Mouse (Mus musculus) natural killer cell, adult 2 months (primary cell): ENCODE data around the gene Chst5.
"Not testable (repeated sequence)": the region's sequence is repeated elsewhere in the genome, so short reads cannot be mapped to it uniquely, and the experiment has no call there.

Source experiments
- DNase-seq, 2 experiments: peaks; one replicate each; pipeline ENCODE4 v3.0.0; 2022; ENCODE audit warnings: low spot score in 2 of 2

The Chst5 gene

DNA sequence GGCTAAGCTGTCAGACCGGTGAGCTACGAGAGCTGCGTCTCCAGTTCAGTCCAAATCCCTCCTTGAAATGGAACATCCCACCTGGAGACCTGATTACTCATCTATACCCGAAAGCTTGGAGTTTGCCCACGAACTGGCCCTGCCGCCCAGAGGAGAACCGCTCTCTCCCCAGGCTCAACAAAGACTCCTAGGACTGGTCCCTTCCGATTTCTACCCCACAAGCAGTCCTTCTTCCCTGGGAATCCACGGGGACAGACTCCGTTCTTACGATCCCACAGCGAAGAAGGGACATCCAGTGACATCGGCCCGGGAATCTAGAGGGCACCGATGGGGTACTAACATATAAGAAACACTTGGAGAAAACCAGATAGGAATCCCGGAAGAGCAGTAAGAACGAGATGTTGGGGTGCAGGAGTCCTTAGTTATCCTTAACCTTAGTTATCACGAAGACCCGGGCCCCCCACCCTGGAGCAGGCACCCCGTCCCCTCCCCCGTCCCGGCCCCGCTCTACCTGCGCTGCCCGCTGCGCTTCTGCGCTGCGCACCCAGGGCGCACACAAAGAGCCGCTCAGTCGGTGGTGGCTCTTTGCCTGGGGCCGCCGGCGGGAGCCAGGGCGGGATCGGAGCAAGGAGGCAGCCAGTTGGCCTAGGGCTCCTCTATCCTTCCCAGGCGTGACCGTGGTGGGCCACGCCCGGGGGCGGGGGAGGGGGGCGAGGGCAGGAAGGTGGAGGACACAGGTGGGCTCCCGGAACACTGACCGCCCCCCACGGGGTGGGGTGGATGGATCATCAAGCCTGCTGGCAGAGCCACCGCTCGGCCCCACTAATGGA lies at the start of gene Chst5:
Chst5 (minus strand) TSS at position 827 of the 830 bp plus-strand sequence.
- no peak for DNase-seq

- no peak for DNase-seq
Observed at GRCm38 (mm10) chr8:111957231-111957630, 47.0 kb upstream of the Chst5 start.

DNA sequence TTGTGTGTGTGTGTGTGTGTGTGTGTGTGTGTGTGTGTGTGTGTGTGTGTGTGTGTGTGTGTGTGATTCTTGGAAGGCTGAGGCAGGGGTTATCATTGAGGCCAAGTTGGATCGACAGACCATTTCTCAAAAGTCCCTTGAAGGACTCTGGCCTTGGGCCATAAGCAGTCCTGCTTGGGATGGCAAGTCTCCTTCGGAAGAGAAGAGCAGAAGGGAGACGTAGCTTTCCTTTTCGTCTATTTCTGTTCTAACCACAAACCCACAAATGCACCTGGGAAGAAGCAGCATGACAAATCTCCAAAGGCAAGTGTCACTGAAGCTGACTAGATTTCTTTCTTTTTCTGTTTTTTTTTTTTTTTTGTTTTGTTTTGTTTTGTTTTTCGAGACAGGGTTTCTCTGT lies 45.6 kb upstream of the Chst5 start:
- DNase-seq = no peak

DNA sequence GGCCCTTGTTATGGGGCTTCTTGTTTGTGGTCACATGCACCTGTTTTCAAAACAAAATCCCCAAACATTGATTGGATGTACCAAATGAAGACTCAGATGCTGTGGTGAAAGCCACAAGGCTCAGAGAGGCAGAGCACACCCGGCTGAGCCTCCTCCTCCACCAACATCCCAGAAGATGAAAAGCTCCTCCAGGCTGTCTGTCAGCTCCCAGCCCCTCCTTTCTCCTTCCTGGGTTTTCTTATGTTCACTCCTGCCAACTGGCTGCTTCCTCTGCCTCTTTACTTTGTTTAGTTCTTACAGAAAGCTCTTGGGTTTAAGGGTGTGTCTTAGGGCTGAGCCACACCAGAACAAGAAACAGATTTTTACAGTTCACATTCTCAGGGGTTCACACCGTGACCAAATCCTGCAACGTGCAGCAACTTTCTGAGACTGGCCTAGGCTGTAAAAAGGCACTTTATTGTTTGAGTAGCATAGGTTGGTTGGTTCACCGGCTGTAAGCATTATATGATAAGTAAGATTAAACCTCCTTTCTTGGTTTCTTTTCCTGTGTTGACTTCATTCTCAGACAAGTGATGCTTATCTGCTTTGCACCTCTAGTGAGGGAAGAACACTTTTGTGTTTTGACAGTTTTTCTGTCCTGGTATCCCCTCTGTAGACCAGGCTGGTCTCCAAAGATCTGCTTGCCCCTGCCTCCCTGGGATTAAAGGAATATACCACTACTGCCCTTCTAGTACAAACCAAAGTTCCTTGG lies 44.8 kb upstream of the Chst5 start:
- no peak for DNase-seq

- DNase-seq = no peak
Observed at GRCm38 (mm10) chr8:111951936-111952335, 41.7 kb upstream of the Chst5 start.

GRCm38 (mm10) chr8:111951317-111951716 lies 41.1 kb upstream of the Chst5 start:
- DNase-seq = peak; percentile 27 to 57

DNA sequence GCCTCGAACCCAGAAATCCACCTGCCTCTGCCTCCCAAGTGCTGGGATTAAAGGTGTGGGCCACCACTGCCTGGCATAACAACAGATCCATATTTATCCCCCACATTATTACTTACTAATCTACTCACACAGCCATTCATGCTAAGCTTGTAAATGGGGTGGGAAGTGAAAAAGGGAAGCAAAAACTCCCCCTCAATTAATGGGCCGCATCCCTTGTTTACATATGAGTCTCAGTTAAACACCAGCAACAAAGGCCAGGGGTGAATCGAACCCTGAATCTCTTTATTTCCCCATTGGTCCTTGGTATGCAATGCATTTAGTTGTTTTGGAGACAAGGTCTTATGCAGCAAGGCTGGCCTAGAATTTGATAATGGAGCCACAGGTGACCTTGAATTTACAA lies 40.6 kb upstream of the Chst5 start:
- peak in 1 of 2 experiments; percentile 9 for DNase-seq

GRCm38 (mm10) chr8:111947954-111948353 lies 37.7 kb upstream of the Chst5 start:
- DNase-seq = no peak

GRCm38 (mm10) chr8:111947144-111947543 lies 36.9 kb upstream of the Chst5 start:
- peak in 1 of 2 experiments; percentile 17 for DNase-seq

DNA sequence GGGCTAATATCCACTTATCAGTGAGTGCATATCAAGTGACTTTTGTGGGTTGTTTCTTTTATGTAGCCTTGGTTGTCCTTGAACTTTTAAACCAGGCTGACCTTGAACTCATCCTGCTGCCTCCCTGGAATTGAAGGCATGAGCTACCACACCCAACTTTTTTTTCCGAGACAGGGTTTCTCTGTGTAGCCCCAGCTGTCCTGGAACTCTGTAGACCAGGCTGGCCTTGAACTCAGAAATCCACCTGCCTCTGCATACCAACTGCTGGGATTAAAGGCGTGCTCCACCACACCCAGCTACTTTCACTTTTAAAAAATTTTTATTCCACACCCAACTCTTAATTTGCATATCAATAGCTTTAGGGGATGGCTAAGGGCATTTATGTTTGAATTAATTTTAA lies 33.3 kb upstream of the Chst5 start:
- DNase-seq = no peak

GRCm38 (mm10) chr8:111941101-111941454 lies 30.8 kb upstream of the Chst5 start:
- peak; percentile 51 to 58 for DNase-seq

- peak; percentile 83 to 87 for DNase-seq
Observed at GRCm38 (mm10) chr8:111940171-111941100, 30.2 kb upstream of the Chst5 start, which contains the start of gene Gabarapl2. TSS of gene Gabarapl2 (plus strand) at chr8:111940703.

DNA sequence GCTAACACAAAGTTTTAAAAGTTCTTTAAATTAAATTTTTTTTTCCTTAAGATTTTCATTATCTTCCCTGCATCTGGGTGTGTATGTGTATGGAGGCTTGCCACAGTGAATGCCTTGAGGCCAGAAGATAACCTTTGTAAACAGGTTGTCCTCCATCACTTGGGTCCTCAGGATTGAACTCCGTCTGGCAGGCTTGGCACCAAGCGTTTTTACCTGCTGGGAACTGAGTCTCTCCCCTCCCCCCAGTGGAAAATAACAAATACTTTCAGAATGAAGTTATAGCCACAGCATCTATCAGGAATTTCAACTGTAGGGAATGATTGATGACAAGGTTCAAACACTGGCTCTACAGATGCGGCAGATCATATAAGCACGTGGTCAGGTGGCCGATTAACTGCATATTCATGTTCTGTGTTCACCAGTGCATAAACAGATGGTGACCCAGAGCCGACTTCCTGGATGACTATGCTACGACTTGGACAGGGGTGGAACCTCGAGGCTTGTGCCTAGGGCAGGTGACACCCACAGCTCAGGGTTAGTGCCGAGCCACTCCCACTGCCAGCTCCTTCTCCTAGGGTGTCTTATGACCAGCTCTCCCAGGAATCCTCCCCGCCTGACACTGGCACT lies 29.4 kb upstream of the Chst5 start:
- DNase-seq = peak; percentile 53 to 57

DNA sequence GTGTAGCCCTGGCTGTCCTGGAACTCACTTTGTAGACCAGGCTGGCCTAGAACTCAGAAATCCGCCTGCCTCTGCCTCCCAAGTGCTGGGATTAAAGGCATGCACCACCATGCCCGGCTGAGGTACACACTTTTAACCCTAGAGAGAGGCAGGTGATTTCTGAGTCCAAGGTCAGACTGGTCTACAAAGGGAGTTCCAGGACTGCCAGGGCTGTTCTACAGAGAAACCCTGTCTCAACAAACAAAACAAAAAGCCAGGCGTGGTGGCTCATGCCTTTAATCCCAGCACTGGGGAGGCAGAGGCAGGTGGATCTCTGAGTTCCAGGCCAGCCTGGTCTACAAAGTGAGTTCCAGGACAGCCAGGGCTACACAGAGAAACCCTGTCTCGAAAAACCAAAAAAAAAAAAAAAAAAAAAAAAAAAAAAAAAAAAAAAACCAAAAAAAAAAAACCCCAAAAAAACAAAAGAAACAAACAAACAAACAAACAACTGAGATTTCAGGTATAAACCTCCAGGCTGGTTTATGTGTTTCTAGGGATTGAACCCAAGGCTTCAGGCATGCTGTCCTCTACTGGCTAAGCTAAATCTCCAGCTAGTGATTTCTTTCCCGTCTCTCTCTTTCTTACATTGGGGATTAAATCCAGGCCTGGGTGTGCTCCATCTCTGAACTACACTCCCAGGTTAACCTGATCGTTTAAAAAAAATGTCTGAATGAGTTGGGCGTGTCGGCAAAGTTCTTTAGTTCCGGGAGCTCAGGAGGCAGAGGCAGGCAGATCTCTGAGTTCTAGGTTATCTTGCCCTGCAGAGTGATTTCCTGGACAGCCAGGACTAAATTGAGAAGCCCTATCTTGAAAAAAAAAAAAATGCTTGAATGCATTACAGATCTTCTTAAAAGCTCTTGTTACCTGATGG lies 28.1 kb upstream of the Chst5 start:
- DNase-seq = not testable (repeated sequence)

- no peak for DNase-seq
Observed at GRCm38 (mm10) chr8:111937184-111937583, 26.9 kb upstream of the Chst5 start.

DNA sequence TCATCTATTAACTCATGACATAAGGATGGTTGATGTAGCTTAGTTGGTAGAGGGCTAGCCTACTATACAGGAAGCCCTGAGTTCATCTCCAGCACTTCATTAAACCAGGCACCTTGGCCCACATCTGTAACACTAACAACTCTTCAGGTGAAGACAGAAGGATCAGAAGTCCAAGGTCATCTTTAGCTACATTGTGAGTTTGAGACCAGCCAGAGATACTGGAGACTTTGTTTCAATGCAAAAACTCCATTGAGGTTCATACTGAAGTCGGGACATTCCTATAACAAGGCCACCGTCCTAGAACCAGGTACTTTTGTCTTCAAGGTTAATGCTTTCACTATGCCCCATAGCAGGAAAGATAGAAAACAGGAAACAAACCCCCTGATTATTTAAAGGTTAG lies 24.0 kb upstream of the Chst5 start:
- no peak for DNase-seq

DNA sequence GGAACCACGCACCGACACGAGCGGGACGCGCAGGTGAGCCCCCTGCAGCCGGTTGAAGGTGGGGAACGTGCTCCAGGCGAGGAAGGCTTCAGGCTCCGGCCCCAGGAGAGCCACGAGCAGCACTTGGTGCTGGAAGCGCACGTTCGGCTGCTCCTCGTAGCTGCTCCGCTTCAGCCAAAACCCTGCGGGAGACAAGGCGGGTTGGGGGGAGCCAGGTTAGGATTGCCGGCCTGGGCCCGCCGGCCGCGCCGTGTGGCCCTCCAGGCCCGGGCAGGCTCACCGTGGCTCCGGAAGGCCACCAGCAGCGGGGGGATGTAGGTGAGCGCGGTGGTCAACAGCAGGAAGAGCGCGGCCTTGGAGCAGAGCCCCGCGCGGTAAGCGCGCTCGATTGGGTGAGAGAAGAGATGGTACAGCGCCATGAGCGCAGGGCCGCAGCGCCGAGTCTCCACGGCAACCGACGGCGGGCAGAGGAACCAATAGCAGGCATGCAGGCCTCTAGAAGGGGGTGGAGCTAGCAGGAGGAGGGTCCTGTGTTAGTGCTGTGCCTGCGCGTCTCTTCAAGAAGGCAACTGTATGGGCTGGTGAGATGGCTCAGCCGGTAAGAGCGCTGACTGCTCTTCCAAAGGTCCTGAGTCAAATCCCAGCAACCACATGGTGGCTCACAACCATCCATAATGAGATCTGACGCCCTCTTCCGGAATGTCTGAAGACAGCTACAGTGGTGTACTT lies 23.3 kb upstream of the Chst5 start, which contains the start of gene Tmem231:
Tmem231 (minus strand) TSS at position 534 of the 729 bp plus-strand sequence.
- DNase-seq = peak; percentile 70 to 84

GRCm38 (mm10) chr8:111932580-111933336 lies 22.5 kb upstream of the Chst5 start:
- peak in 1 of 2 experiments; percentile 24 for DNase-seq

DNA sequence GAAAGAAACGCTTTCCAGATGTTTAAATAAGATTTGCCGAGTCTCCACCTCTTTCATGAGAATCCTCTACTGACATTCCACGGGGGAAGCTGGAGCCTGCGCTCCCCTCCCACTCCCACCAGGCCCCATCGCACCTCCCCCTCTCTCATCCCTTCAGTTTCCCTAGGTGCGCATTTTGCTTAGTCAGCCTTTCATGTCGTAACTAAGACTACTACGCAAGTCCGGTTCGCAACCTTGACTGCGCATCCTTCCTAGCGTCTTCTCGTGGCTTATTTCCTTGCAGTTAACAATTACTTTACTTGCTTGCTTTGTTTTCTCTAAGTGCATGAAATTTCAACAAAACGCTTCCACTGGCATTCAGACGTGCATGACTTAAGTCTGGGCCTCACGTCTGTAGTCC lies 21.5 kb upstream of the Chst5 start:
- no peak for DNase-seq
